Mouse (Mus musculus) fibroblast of lung, adult 2 months (primary cell): ENCODE measurements around the gene Cpsf7.

ENCODE experiments used
- DNase-seq: peaks from one replicate; pipeline ENCODE4 v3.0.0-alpha.2; 2011; ENCODE audit warnings: low read depth

The Cpsf7 gene

DNA sequence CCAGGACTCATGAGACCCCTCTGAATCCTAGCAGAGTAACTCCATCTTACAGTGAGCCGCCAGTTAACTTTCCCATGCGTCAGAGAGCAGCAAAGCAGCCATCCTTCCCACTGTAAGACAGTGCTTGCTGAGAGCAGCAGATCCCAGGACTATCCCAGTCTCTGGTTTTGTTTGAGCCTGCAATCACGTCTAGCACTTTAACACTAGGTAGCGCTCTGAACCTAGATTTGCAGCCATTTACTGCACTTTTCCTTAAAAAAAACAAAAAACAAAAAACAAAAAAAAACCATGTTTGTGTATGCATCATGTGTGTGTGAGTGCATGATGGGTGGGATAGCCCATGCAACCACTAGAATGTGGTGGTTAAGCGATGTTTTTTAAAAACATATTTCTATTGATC, 35.0 kb downstream of the Cpsf7 start:
- no peak for DNase-seq

DNA sequence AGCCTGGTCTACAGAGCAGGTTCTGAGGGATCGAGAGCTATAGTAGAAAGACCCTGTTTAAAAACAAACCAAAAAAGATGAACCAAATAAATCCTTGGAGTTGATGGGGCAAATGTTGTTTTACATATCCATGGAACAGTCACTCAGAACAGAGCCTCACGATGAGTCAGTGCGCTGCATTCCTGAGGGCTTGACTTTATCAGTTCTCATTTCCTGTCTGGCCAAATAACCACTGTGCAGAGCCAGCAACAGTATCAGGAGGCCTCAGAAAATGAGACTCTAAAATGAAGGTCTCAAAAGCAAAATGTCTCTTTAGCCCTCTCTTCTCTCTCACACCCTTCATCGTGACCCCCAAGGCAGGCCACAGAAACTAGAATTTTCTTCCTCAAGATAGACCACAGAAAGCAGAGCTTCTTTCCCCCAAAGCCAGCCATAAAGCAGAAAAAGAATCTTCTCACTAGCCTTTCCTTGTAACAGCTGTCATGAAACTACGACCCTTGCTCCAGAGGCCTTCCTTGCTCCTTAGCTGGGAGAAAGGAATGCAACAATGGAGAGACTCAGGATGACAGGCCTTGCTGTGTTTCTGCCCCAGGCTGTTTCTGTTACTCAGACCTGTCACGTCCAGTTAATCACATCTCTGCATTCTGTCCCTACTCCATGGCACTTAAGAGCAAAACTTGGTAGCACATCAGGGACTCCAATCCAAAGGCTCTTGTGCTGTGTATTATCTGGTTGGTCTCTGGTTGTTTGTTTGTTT, 36.7 kb downstream of the Cpsf7 start:
- DNase-seq = no peak

DNA sequence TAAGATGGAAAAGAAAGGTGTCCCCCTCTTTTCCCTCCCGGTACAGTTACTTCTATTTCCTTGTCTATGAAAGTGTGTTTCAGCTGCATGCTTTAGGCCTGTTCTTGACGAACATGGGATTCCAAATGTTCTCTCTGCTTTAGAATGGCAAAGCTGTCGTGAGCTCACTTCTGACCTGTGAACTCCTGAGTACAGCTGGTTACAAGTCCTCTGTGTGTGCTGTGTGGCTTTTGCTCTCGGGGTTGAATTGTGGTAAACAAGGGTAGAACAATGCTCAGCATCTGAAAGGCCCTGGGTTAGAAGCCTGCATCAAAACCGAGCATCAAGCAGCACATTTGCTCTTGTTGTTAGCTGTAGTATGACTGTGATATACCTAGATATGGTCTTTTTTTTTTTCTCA, 37.3 kb downstream of the Cpsf7 start:
- no peak for DNase-seq

DNA sequence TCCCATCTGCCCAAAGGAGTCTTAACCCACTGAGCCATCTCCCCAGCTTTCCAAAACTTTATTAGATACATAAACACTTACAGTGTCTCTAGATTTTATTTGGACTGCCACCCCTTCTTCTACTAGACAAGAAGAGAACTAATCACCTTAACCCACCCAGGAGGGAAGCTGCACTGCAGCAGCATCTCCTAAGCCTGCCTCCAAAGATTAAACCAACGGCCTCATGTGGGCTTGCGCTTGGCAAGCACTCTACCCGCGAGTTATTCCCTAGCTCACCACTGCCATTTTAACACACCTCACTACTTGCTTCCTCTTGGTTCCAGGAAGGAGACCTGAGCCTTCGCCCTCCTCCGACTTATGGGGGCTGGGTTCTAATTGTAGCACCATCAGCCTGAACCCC, 39.2 kb downstream of the Cpsf7 start:
- DNase-seq = no peak

DNA sequence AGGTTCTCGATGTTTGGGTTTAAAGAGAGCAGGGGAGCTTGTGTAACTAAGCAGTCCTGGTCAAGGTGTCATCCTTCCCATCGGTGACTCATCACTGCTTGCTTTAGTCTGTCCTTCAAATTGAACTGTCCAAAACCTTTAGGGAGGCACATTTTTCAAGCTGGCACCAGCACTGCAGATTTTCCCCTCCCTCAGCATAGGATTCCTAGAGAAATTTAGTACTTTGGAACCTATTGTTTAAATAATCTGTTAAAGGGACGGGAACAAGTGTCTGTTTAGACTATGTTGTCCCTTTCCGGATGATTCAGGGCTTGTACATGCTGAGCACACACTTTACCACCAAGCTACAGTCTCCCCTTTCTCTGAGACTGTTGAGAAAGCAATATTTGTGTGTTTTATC, 40.2 kb downstream of the Cpsf7 start:
- DNase-seq = no peak

DNA sequence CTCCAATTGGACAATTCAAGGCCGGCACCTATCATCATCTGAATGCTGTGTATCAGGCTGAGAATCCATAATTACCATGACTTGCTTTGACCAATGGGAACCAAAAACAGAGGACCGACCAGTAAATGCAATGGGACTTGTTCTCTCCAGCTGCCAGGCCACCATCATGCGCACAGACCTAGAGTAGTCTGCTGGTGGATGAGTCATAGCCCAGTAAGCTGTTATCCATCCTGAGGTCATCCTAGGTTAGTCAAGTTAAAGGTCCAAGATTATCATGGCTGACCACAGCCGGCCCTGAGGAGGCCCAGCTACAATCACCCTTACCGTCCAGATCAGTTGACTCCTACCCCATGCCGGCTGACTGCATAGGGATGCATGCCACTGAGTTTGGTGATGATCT, 44.6 kb downstream of the Cpsf7 start:
- DNase-seq = no peak

DNA sequence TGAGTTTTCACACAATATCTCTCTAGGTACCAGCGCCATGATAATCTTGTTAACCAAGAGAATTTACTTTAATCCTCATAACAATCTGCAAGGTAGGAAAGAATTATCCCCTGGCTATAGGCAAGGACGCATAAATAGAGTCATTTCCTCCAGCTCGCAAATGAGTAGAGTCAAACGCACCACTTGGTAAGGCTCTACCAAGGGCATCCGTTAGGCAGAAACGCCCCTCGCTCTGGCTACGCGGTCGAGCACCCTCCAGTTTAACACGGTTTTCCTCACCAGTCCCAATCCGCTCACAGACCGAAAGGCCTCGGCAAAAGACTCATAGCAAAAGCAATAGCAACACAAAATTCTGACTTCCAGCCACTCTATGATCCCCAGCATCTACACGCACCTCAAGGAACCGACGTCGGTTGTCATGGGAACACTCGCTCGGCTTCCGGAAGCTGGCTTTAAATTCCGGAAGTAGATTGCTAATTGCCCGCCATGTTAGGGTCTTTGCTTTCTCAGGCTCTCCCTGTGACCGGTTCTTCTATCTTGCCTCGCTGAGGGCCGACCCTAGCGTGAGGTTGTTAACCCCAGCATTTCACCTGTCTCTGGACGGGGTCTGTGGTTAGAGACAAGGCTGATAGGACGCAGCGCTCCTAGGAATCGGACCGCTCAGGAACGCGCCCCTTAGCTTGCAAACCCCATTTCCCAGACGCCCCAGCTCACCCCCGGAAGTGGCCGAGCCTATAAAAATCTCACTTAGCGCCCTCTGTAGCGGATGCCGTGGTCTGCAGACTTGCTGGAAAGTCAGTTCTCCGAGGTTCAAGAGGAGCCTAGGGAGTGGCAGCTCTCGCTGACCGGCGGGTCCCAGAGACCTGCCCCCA, 51.9 kb downstream of the Cpsf7 start, which contains the start of the genes Cyb561a3 and Tmem138:
Gene Cyb561a3 (plus strand): TSS at position 483 of the 872 bp plus-strand sequence.
Gene Tmem138 (minus strand): TSS at position 673 of the 872 bp plus-strand sequence.
- peak; percentile 92 for DNase-seq

DNA sequence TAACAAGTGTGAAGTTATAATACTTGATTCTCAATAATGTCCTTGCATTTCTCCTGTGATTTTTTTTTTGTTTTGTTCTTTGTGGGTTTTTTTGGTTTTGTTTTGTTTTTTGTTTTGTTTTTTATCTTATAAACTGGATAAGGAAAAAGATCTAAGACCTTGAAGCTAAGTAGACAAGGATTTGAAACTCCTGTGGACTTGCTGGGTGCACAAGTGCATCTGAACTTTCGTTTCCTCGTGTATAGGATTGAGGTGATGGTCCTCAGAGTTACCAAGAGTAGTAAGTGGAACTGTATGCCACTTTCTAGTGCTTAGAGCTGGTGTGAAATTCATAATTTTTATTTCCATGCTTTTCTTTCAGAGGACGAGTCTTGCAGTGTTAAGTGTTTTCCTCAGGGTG, 55.0 kb downstream of the Cpsf7 start:
- no peak for DNase-seq

DNA sequence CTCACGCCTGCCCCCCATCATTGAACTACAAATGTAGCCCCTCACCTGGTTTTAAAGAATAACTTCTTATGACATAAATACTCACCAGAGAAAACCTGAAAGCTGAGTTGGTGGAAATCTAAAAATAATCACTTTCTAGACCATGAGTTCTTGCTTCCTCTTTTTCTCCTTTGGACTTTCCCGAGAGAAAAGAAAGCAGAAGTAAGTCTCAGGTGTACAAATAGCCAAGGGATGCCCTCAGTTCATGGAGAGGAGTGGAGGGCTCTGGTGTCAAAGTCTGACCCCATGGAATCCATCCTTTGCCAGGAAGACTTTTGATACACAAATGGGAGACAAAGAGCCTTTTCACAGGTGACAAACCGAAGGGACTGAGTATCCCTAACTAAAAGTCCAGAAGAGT, 55.7 kb downstream of the Cpsf7 start:
- DNase-seq = no peak

DNA sequence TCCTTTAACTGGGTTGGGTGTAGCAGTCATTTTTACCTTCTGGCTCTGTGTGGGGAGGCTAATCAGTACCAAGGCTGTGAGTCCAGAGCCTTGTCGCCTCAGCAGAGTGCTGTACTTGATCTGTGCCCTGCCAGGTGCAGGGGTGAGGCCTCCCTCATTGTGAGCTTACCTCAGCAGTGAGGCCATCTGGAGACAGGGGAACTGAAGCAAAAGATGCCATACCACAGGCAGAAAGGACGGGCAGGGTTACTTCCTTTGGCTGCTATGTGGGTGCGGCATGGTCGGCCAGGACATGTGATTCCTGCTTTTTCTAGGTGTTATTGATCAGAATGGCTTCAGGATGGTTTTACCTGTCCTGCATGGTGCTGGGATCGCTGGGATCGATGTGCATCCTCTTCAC, 56.9 kb downstream of the Cpsf7 start:
- no peak for DNase-seq

DNA sequence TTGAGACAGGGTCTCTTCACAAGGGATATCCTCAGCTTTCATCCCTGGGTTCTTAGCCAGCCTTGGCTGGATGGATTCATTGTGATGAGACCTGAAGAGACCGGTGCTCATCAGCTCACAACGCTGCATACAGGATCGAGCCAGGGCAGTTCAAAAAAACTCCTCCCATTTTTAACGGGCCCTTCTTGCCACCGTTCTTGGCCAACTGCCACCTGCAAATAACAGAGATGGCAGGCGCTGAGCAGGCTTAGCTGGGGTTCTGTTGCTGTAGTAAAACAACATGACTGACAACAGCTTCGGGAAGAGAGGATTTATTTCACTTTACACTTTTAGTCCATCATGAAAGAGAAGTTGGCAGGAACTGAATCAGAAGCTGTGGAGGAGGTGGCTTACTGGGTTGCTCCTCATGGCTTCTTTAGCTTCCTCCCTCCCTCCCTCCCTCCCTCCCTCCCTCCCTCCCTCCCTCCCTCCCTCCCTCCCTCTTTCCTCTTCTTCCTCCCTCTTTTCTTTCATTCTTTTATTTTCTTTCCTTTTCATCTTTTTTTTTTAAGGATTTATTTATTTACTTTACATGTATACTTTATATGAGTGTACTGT, 58.6 kb downstream of the Cpsf7 start:
- no peak for DNase-seq

DNA sequence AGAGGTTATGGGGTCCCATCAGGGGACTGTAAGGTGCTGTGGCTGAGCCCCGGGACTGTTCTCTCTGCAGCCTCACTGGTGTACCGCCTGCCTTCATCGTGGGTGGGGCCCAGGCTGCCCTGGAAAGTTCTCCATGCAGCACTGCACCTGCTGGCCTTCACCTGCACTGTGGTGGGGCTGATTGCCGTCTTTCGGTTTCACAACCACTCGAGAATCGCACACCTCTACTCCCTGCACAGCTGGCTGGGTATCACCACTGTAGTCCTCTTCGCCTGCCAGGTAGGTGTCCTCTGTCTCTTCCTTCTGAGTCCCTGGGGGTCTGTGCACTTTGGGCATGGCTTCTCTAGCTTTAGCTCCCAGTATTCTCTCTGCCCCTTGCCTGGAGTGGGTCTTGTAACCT, 60.0 kb downstream of the Cpsf7 start:
- DNase-seq = no peak

DNA sequence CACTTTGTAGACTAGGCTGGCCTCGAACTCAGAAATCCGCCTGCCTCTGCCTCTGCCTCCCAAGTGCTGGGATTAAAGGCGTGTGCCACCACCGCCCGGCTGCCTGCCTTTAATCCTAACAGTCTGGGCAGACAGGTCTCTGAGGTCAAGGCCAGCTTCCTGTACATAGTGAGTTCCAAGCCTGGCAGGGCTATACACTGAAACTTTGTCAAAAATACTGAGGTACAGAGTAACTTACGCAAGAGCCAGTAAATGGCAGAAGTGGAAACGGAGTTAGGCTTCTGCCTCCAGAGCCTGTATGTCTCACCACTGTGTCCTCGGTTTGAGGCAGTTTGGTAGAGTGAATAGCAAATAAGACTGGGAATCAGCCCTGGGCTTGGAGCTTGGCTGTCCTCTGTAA, 62.2 kb downstream of the Cpsf7 start:
- no peak for DNase-seq

DNA sequence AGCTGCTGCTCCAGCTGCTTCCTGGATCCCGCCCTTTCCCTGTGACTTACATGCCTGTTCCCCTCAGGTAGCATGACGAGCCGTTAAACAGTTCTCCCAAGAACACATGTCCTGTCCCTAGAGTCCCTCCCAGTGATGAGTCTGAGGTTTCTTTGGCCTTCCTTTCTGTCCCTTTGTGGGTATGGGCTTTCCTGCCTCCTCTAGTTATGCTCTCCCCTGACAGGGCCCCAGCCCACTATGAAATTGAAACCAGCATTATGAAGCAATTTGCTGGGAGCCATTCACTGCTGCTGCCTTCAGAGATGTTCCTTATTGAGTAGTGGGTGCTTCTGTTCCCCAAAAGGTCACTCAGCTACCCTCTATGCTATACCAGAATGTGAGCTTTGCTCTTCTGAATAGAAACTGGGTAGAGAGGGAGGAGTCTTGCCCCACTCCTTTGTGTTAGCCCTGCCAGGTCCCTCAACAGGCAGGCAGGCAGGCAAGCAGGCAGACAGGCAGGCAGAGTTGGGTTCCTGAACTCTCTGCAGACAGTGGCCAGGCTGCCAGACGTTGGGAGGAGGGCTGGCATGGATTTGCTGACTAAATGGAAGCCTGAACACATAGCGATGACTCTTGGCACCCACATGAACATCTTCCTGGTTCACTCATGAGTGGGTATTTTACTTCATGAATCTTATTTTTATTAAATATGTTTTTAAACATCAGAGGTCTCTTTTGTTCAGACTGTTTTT, 64.2 kb downstream of the Cpsf7 start:
- DNase-seq = no peak

DNA sequence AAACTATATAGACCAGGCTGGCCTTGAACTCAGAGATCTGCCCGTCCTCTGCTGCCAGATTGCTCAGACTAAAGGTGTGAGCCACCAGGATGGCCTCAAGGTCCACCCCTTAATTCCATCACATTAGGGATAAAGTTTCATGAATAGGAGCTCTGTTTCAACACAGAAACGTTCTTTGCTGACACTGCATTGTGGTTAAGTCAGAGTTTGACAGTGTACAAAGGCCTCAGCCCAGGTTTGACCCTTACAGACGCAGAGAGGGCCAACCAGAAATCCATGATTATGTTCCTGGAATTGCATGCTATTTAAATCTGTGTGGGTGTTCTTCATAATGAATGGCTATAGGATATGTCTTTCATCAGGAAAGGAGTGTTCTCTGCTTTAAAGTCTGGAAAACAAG, 65.2 kb downstream of the Cpsf7 start:
- no peak for DNase-seq

DNA sequence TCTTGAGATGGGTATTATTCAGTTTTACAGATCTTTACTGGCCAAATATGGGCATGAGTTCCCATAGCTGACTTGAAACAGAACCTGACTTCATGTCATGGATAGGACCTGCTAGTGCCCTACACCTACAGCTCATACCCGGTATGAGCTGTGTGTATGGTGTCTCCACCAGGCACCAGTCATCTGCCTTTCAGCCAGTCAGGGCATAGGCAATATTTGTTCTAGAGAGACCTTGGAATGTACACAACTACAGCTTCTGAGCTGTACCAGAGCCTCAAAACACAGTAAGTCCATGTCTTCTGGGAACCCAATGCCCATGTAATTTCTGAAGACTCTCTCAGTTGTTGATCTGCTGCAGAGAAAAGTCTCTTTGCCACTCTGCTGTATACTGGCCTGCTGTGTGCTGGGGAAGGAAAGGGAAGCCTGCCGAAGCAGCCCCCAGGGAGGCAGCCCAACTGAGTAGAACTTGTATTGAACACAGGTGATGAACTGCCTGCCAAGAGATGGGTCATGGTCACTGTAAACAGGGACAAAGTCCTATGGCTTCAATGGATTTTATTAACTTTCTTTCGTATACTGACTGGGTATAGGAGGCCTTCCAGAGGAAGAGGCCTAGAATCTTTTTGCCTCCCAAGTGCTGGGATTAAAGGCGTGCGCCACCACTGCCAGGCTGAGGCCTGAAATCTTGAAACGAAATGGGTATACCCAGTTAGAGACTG, 66.8 kb downstream of the Cpsf7 start:
- no peak for DNase-seq
